Mouse (Mus musculus): ENCODE results near the gene Homer2. TPM values are rescaled to one million over a fixed set of nuclear protein-coding genes. Genes with fewer than 3 reads are reported as not detected.
A peak's percentile ranks its signal among the peaks of the same experiment; 100 is the strongest.

Gene Homer2
- polyA plus RNA-seq, 1 experiment from 2014 or later: 8.6 TPM

GRCm38 (mm10) chr7:81561211-81561610 lies 146.1 kb downstream of the Homer2 start:
- WGBS (ENCODE audit: insufficient replicate concordance): 59% methylated on average over 5 of the region's 5 CpGs
- TF ChIP-seq EP300 (IDR thresholded peaks at IDR 0.05; ENCODE audit: low read depth) (no peak), CTCF (IDR thresholded peaks at IDR 0.05; ENCODE audit: low read depth) (no peak)

DNA sequence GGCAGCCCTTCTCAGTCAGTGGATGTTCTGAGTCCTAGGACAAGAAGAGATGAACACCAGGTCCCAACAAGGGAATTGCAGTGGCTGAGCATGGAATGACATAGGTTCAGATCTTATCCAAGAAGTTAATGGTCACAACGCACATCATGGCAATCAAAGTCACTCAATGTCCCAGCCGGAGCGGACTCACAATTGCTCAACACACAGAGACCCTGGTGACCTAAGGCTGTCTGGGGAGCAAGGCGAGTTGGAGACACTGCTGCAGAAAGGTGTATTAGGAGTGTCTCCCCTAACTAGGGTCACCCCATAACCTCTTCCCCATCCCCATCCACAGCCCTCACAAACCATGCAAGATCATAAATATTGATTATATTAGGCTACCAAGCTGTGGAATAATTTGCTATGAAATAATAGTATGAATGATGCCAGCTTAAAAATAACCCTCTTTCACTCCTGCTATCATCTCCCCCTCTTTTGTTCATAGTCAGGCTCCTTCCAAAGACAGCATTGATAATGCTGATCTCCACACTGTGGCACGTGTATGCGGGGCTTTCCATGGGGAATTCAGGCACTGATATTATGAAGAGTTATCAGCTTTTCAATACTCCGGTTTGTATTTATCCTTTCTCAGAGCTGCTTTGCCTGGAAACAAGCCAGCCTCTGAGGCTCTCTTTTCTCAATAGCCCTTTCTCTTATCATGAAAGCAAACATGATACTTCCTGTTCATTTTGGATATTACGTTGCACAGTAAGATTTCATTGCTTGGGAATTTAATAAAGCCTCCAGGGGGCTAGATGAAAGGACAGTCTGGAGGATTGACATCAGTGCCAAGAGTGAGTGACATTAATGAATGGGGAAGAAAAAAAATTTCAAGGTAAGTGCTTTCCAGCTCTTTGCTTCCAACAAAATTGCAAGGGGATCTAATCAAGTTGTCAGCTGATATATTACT lies 147.0 kb downstream of the Homer2 start:
- H3K27me3 ChIP-seq (ENCODE audit: insufficient read depth, low read length): no peaks in the 10 kb centered on the region
- H3K27ac ChIP-seq (ENCODE audit: low read depth): no peak overlapping the region
- no peaks in the 10 kb centered on the region for H3K36me3 ChIP-seq (replicated peaks; ENCODE audit: insufficient read depth, low read length)
- TF ChIP-seq EP300 (IDR thresholded peaks at IDR 0.05; ENCODE audit: low read depth) (no peak), CTCF (IDR thresholded peaks at IDR 0.05; ENCODE audit: low read depth) (no peak)
- H3K9ac ChIP-seq (replicated peaks): no peak overlapping the region
- WGBS (ENCODE audit: insufficient replicate concordance): 56% methylated on average over 8 of the region's 8 CpGs
- H3K9me3 ChIP-seq (ENCODE audit: low read length): no peaks in the 10 kb centered on the region
- H3K4me1 ChIP-seq (ENCODE audit: insufficient read depth): no peaks in the 10 kb centered on the region
- no peak overlapping the region for H3K4me3 ChIP-seq (ENCODE audit: low read depth, low read length)
- ATAC-seq (no peak), DNase-seq (peak; percentile 6)
- no peak overlapping the region for H3K4me2 ChIP-seq (ENCODE audit: low read depth, low read length)

More at GRCm38 (mm10) chr7:81561211-81561610, 146.1 kb downstream of the Homer2 start:
- no peak for ATAC-seq
- Histone ChIP-seq H3K9me3 (ENCODE audit: low read length) (no peaks in the 10 kb centered on the region), H3K4me2 (ENCODE audit: low read depth, low read length) (no peak overlapping the region), H3K27me3 (ENCODE audit: insufficient read depth, low read length) (no peaks in the 10 kb centered on the region), H3K27ac (ENCODE audit: low read depth) (no peak overlapping the region), H3K4me3 (ENCODE audit: low read depth, low read length) (no peak overlapping the region), H3K9ac (replicated peaks) (no peak overlapping the region), H3K4me1 (ENCODE audit: insufficient read depth) (no peaks in the 10 kb centered on the region), H3K36me3 (replicated peaks; ENCODE audit: insufficient read depth, low read length) (no peaks in the 10 kb centered on the region)
- DNase-seq: no peak

DNA sequence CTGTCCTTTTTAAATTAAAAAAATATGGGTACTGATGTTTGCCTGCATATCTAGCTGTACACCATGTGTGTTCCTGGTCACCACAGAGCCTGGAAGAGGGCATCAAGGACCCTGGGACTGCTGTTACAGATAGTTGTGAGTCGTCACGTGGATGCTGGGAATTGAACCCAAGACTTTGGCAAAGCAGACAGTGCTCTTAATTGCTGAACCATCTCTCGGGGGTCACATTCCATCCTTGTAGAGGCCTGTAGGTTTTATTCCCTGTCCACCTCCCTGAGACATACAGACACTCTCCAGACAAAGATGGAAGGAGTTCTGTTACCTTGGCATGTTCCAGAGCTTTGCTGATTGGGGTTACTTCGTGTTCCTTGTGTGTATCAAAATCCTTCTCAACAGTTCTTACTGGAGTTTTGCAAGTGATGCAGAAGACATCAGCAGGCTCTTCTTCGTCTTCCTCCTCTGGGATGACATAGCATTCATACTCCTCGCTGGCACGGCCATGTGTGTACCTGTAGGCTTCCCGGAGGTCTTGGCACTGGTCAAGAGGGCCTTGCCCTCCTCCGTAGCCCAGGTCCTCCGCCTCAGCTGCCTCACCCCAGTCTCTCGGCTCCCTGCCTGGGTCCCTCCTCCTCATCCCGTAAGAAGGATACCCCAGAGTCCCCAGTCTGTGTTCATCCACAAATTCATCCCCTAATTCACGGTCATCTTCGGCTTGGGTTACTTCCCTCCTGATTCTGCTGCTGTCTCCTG lies 147.9 kb downstream of the Homer2 start:
- H3K4me1 ChIP-seq (ENCODE audit: insufficient read depth): no peaks in the 10 kb centered on the region
- no peaks in the 10 kb centered on the region for H3K9me3 ChIP-seq (ENCODE audit: low read length)
- no peaks in the 10 kb centered on the region for H3K36me3 ChIP-seq (replicated peaks; ENCODE audit: insufficient read depth, low read length)
- peak; percentile 8 for DNase-seq
- ATAC-seq: no peak
- H3K4me2 ChIP-seq (ENCODE audit: low read depth, low read length): no peak overlapping the region
- TF ChIP-seq CTCF (IDR thresholded peaks at IDR 0.05; ENCODE audit: low read depth) (no peak), EP300 (IDR thresholded peaks at IDR 0.05; ENCODE audit: low read depth) (no peak)
- no peak overlapping the region for H3K9ac ChIP-seq (replicated peaks)
- no peak overlapping the region for H3K27ac ChIP-seq (ENCODE audit: low read depth)
- 74% methylated on average over 14 of the region's 14 CpGs for WGBS (ENCODE audit: insufficient replicate concordance)
- H3K4me3 ChIP-seq (ENCODE audit: low read depth, low read length): no peak overlapping the region
- H3K27me3 ChIP-seq (ENCODE audit: insufficient read depth, low read length): no peaks in the 10 kb centered on the region

DNA sequence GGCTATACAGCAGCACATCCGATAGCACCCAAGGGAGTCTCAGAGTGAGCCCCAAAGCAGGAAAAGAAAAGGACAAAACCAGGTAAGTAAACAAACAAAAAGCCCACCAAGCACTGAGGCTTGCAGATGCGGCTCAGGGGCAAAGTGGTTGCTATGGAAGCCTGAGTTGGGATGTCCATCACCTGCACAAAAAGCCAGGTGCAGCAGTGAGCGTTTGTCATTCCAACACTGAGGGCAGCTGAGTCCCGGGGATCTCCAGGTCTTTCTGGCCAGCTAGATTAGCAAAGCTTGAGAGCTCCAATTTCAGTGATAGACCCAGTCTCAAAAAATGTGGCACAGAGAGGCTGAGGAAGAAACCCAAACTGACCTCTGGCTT lies 149.4 kb downstream of the Homer2 start:
- H3K27ac ChIP-seq (ENCODE audit: low read depth): no peak overlapping the region
- no peak overlapping the region for H3K4me2 ChIP-seq (ENCODE audit: low read depth, low read length)
- TF ChIP-seq EP300 (IDR thresholded peaks at IDR 0.05; ENCODE audit: low read depth) (no peak), CTCF (IDR thresholded peaks at IDR 0.05; ENCODE audit: low read depth) (no peak)
- no peak overlapping the region for H3K9ac ChIP-seq (replicated peaks)
- no peaks in the 10 kb centered on the region for H3K9me3 ChIP-seq (ENCODE audit: low read length)
- WGBS (ENCODE audit: insufficient replicate concordance): 63% methylated on average over 4 of the region's 4 CpGs
- no peaks in the 10 kb centered on the region for H3K36me3 ChIP-seq (replicated peaks; ENCODE audit: insufficient read depth, low read length)
- ATAC-seq (no peak), DNase-seq (no peak)
- no peaks in the 10 kb centered on the region for H3K27me3 ChIP-seq (ENCODE audit: insufficient read depth, low read length)
- H3K4me3 ChIP-seq (ENCODE audit: low read depth, low read length): no peak overlapping the region
- no peaks in the 10 kb centered on the region for H3K4me1 ChIP-seq (ENCODE audit: insufficient read depth)

GRCm38 (mm10) chr7:81557252-81557984 lies 149.9 kb downstream of the Homer2 start:
- no peak for ATAC-seq
- 67% methylated on average over 7 of the region's 7 CpGs for WGBS (ENCODE audit: insufficient replicate concordance)
- Histone ChIP-seq H3K4me1 (ENCODE audit: insufficient read depth) (no peaks in the 10 kb centered on the region), H3K36me3 (replicated peaks; ENCODE audit: insufficient read depth, low read length) (no peaks in the 10 kb centered on the region), H3K4me2 (ENCODE audit: low read depth, low read length) (no peak overlapping the region), H3K27ac (ENCODE audit: low read depth) (no peak overlapping the region), H3K27me3 (ENCODE audit: insufficient read depth, low read length) (no peaks in the 10 kb centered on the region), H3K4me3 (ENCODE audit: low read depth, low read length) (no peak overlapping the region), H3K9me3 (ENCODE audit: low read length) (no peaks in the 10 kb centered on the region), H3K9ac (replicated peaks) (no peak overlapping the region)
- TF ChIP-seq EP300 (IDR thresholded peaks at IDR 0.05; ENCODE audit: low read depth): no peak
- TF ChIP-seq CTCF (IDR thresholded peaks at IDR 0.05; ENCODE audit: low read depth): no peak
- DNase-seq: no peak

GRCm38 (mm10) chr7:81556839-81557238 lies 150.5 kb downstream of the Homer2 start:
- no peaks in the 10 kb centered on the region for H3K9me3 ChIP-seq (ENCODE audit: low read length)
- 85% methylated on average over 4 of the region's 4 CpGs for WGBS (ENCODE audit: insufficient replicate concordance)
- H3K36me3 ChIP-seq (replicated peaks; ENCODE audit: insufficient read depth, low read length): no peaks in the 10 kb centered on the region
- no peak overlapping the region for H3K9ac ChIP-seq (replicated peaks)
- no peaks in the 10 kb centered on the region for H3K4me1 ChIP-seq (ENCODE audit: insufficient read depth)
- TF ChIP-seq EP300 (IDR thresholded peaks at IDR 0.05; ENCODE audit: low read depth): no peak
- TF ChIP-seq CTCF (IDR thresholded peaks at IDR 0.05; ENCODE audit: low read depth): no peak
- H3K27me3 ChIP-seq (ENCODE audit: insufficient read depth, low read length): no peaks in the 10 kb centered on the region
- no peak overlapping the region for H3K27ac ChIP-seq (ENCODE audit: low read depth)
- ATAC-seq (no peak), DNase-seq (no peak)
- no peak overlapping the region for H3K4me2 ChIP-seq (ENCODE audit: low read depth, low read length)
- H3K4me3 ChIP-seq (ENCODE audit: low read depth, low read length): no peak overlapping the region
